Mouse (Mus musculus) heart, embryonic 13.5 days (tissue): ENCODE measurements around the gene Npl. TPM values are rescaled to one million over a fixed set of nuclear protein-coding genes. Genes with fewer than 3 reads are reported as not detected.
"Not testable (repeated sequence)": the region's sequence is repeated elsewhere in the genome, so short reads cannot be mapped to it uniquely, and the experiment has no call there.

Experiments used
- ATAC-seq: fragments of 200-750 bp; cut with Nextera tagmentation; 2 replicates; pipeline ENCODE4 v1.8.0; 2017; ENCODE audit warnings: moderate TSS enrichment; ENCODE audit not compliant: insufficient number of reproducible peaks, low FRiP score, low TSS enrichment; ENCODE audit errors: extremely low read depth
- H3K27ac ChIP-seq: fragments of 300-500 bp; sonication (generic); replicated peaks from 2 replicates; pipeline ENCODE4 v1.5.1; 2015; ENCODE audit warnings: moderate library complexity, mild to moderate bottlenecking, inconsistent platforms
- H3K27me3 ChIP-seq: fragments of 300-500 bp; sonication (generic); replicated peaks from 2 replicates; pipeline ENCODE4 v1.6.1; 2015; ENCODE audit warnings: mild to moderate bottlenecking, inconsistent platforms
- H3K36me3 ChIP-seq: fragments of 300-500 bp; sonication (generic); 2 replicates; pipeline ENCODE4 v1.6.1; 2015; ENCODE audit warnings: mild to moderate bottlenecking, inconsistent platforms
- H3K4me1 ChIP-seq: fragments of 300-500 bp; sonication (generic); 2 replicates; pipeline ENCODE4 v1.6.1; 2015; ENCODE audit warnings: inconsistent platforms
- H3K4me2 ChIP-seq: fragments of 300-500 bp; sonication (generic); 2 replicates; pipeline ENCODE4 v1.6.1; 2015; ENCODE audit warnings: inconsistent platforms, mild to moderate bottlenecking, moderate library complexity
- H3K4me3 ChIP-seq: fragments of 300-500 bp; sonication (generic); 2 replicates; pipeline ENCODE4 v1.5.1; 2015; ENCODE audit warnings: moderate library complexity, mild to moderate bottlenecking, inconsistent platforms
- H3K9ac ChIP-seq: fragments of 300-500 bp; sonication (generic); 2 replicates; pipeline ENCODE4 v1.6.1; 2015; ENCODE audit warnings: inconsistent platforms, mild to moderate bottlenecking, moderate library complexity
- H3K9me3 ChIP-seq: fragments of 300-500 bp; sonication (generic); 2 replicates; pipeline ENCODE4 v1.6.1; 2016; ENCODE audit warnings: inconsistent platforms
- WGBS: fragments of 180-500 bp; shearing (Covaris S2); methylation state at CpG from one replicate; pipeline ENCODE4 v1.1.7; 2015; ENCODE audit warnings: mixed read lengths; 5-methylcytosine and 5-hydroxymethylcytosine counted together
- polyA plus RNA-seq: library from polyadenylated mRNA; unstranded; fragments of >200 nt; fragmentation: Nextera tagmentation; extraction: Ambion mirVana; gene quantifications from 2 replicates; pipeline ENCODE4 v1.2.1, GENCODE M21; 2015

Gene Npl
- polyA plus RNA-seq, 1 experiment from 2014 or later: 6.8 TPM

DNA sequence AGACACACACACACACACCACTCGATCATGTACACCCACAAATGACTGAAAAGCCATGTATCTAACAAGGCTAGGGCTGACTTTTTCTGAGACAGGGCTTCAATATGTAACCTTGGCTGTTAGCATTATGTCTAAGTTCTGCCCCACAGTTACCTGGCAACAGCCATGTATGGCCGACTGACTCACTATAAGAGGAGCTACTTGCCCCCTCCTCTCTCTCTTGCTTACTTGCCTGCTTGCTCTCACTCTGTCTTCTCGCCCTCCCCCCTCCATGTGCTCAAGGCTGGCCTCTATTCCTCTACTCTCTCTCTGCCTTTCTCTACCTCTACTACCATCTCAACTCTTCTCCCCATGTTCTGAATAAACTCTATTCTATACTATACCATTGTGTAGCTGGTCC lies 9.1 kb downstream of the Npl start:
- 82% methylated on average over 3 of the region's 3 CpGs for whole genome bisulfite sequencing
- no peak overlapping the region for H3K9ac ChIP-seq
- H3K4me2 ChIP-seq: no peak overlapping the region
- no peak overlapping the region for H3K4me3 ChIP-seq
- ATAC-seq: no peak
- H3K36me3 ChIP-seq: no peaks in the 10 kb centered on the region
- no peaks in the 10 kb centered on the region for H3K27me3 ChIP-seq
- peaks cover 22% of the 10 kb centered on the region for H3K4me1 ChIP-seq
- H3K9me3 ChIP-seq: no peaks in the 10 kb centered on the region
- no peak overlapping the region for H3K27ac ChIP-seq

GRCm38 (mm10) chr1:153539739-153540333 lies 10.0 kb downstream of the Npl start:
- no peaks in the 10 kb centered on the region for H3K9me3 ChIP-seq
- no peak overlapping the region for H3K9ac ChIP-seq
- no peaks in the 10 kb centered on the region for H3K36me3 ChIP-seq
- H3K4me1 ChIP-seq: peaks cover 22% of the 10 kb centered on the region
- H3K27me3 ChIP-seq: no peaks in the 10 kb centered on the region
- no peak for ATAC-seq
- WGBS: 80% methylated on average over 9 of the region's 9 CpGs
- H3K4me3 ChIP-seq: no peak overlapping the region
- H3K4me2 ChIP-seq: no peak overlapping the region
- no peak overlapping the region for H3K27ac ChIP-seq

DNA sequence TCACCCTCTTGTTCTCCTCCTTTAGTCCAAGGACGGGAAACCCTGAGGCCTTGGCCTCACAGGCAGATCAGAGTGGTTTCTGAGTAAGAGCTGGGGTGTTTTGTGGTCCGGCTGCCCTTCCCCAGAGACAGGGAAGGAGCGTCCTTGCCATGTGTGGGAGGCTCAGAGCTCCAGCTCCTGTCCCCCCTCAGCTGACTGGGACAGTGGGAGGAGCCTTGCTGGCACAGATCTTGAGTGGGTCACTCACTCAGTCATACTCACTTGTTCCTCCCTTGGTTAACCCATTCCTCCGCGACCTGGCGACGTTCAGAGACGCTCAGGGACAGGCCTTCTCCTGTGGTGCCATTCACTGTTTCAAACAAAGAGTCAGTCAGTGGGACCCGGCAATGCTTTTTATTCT lies 14.2 kb downstream of the Npl start:
- ATAC-seq: no peak
- 66% methylated on average over 9 of the region's 9 CpGs for WGBS

DNA sequence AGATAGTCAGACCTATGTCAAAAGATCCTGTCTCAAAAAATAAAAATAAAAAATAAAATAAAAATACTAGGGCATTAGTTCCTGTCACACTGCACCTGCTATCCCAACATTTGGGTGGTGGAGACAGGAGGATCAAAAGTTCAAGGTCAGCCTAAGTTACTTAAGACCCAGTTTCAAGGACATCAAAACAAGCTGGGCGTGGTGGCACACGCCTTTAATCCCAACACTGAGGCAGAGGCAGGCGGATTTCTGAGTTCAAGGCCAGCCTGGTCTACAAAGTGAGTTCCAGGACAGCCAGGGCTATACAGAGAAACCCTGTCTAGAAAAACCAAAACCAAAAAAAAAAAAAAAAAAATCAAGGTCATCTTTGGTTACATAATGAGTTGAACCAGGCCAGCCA lies 16.9 kb downstream of the Npl start:
- not testable (repeated sequence) for H3K36me3 ChIP-seq, H3K4me3 ChIP-seq, H3K27ac ChIP-seq, H3K9ac ChIP-seq, H3K27me3 ChIP-seq, H3K9me3 ChIP-seq, ATAC-seq
- WGBS: 86% methylated on average over 3 of the region's 3 CpGs
- Histone ChIP-seq H3K4me1 (peaks cover 12% of the 10 kb centered on the region), H3K4me2 (0 out of 2 replicates have a peak overlapping the region, but pooled peaks have one; percentile 63)

More for the DNA sequence above, 14.2 kb downstream of the Npl start:
- H3K4me1 ChIP-seq: peaks cover 12% of the 10 kb centered on the region
- H3K9ac ChIP-seq: no peak overlapping the region
- peaks cover 3% of the 10 kb centered on the region; the same call in 1 of the 2 replicates for H3K27me3 ChIP-seq
- H3K36me3 ChIP-seq: no peaks in the 10 kb centered on the region
- no peak overlapping the region for H3K4me3 ChIP-seq
- no peak overlapping the region for H3K4me2 ChIP-seq
- H3K27ac ChIP-seq: no peak overlapping the region
- no peaks in the 10 kb centered on the region for H3K9me3 ChIP-seq

GRCm38 (mm10) chr1:153532234-153532841 lies 17.5 kb downstream of the Npl start:
- H3K9me3 ChIP-seq: no peaks in the 10 kb centered on the region
- peaks cover 12% of the 10 kb centered on the region for H3K4me1 ChIP-seq
- peak; percentile 31; the same call in 1 of the 2 replicates for ATAC-seq
- no peaks in the 10 kb centered on the region for H3K36me3 ChIP-seq
- WGBS: 18% methylated on average over 12 of the region's 12 CpGs
- peak overlapping the region; percentile 75 for H3K9ac ChIP-seq
- H3K4me2 ChIP-seq: peak overlapping the region; percentile 63
- peak overlapping the region; percentile 63 for H3K27ac ChIP-seq
- H3K4me3 ChIP-seq: peak overlapping the region; percentile 32
- peaks cover 3% of the 10 kb centered on the region; the same call in 1 of the 2 replicates for H3K27me3 ChIP-seq

GRCm38 (mm10) chr1:153531677-153532233 lies 18.1 kb downstream of the Npl start:
- peak overlapping the region; percentile 75 for H3K9ac ChIP-seq
- 38% methylated on average over 9 of the region's 9 CpGs for WGBS
- peaks cover 12% of the 10 kb centered on the region for H3K4me1 ChIP-seq
- ATAC-seq: no peak
- peak overlapping the region; percentile 32 for H3K4me3 ChIP-seq
- no peaks in the 10 kb centered on the region for H3K36me3 ChIP-seq
- H3K27me3 ChIP-seq: peaks cover 3% of the 10 kb centered on the region; the same call in 1 of the 2 replicates
- peak overlapping the region; percentile 63; the same call in 1 of the 2 replicates for H3K27ac ChIP-seq
- peak overlapping the region; percentile 63 for H3K4me2 ChIP-seq
- H3K9me3 ChIP-seq: no peaks in the 10 kb centered on the region

DNA sequence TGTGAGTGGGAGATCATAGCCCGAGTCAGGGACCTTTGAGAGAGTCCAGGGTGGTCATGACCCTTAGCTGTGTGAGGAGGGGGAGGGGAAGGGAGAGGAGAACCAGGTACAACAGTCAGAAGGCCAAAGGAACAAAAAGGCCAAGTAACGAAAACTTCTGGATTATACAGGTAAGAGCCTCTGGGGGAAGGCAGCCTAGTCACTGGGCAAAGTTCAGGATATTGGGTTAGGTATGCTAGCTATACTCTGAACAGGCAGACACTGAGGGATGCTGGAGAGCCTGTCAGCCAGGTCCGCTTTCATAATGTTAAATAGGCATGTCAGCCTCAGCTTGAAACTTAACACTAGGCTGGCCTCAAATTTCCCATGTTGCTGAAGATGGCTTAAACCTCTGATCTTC lies 27.7 kb downstream of the Npl start:
- Histone ChIP-seq H3K27me3 (no peaks in the 10 kb centered on the region), H3K27ac (no peak overlapping the region), H3K4me1 (no peaks in the 10 kb centered on the region), H3K4me2 (no peak overlapping the region), H3K36me3 (no peaks in the 10 kb centered on the region), H3K9me3 (no peaks in the 10 kb centered on the region), H3K9ac (no peak overlapping the region), H3K4me3 (no peak overlapping the region)
- ATAC-seq: no peak
- WGBS: 50% methylated on average over 3 of the region's 3 CpGs

GRCm38 (mm10) chr1:153515368-153515767 lies 34.5 kb downstream of the Npl start:
- Histone ChIP-seq H3K9ac (no peak overlapping the region), H3K4me3 (no peak overlapping the region), H3K4me1 (no peaks in the 10 kb centered on the region), H3K36me3 (0 out of 2 replicates have a peak, but pooled peaks cover 4% of the 10 kb centered on the region), H3K27ac (no peak overlapping the region), H3K9me3 (no peaks in the 10 kb centered on the region), H3K27me3 (no peaks in the 10 kb centered on the region), H3K4me2 (no peak overlapping the region)
- WGBS: 76% methylated on average over 12 of the region's 12 CpGs
- no peak for ATAC-seq

- 57% methylated on average over 2 of the region's 2 CpGs for WGBS
- Histone ChIP-seq H3K4me2 (no peak overlapping the region), H3K27ac (no peak overlapping the region), H3K9ac (no peak overlapping the region), H3K9me3 (no peaks in the 10 kb centered on the region), H3K36me3 (0 out of 2 replicates have a peak, but pooled peaks cover 4% of the 10 kb centered on the region), H3K4me1 (no peaks in the 10 kb centered on the region), H3K27me3 (no peaks in the 10 kb centered on the region), H3K4me3 (no peak overlapping the region)
- no peak for ATAC-seq
These were observed 39.4 kb downstream of the Npl start for GRCm38 (mm10) chr1:153510330-153511009.

DNA sequence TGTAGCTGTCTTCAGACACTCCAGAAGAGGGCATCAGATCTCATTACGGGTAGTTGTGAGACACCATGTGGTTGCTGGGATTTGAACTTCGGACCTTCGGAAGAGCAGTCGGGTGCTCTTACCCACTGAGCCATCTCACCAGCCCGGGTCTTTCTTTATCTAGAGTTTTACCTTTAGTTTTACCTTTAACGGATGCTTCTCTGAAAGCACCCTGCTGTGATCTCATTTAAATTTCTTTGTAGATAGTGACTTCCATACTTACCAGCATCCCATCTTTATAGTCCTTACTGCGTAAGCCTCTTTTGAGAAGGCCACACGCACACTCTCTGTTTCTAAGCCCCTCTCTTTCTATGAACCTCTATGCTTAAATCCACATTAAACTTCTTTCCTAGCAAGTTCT lies 40.3 kb downstream of the Npl start:
- not testable (repeated sequence) for H3K27ac ChIP-seq, H3K4me3 ChIP-seq, H3K4me2 ChIP-seq, H3K27me3 ChIP-seq, ATAC-seq, H3K9me3 ChIP-seq, H3K4me1 ChIP-seq, H3K36me3 ChIP-seq, H3K9ac ChIP-seq
- 59% methylated on average over 8 of the region's 8 CpGs for WGBS

DNA sequence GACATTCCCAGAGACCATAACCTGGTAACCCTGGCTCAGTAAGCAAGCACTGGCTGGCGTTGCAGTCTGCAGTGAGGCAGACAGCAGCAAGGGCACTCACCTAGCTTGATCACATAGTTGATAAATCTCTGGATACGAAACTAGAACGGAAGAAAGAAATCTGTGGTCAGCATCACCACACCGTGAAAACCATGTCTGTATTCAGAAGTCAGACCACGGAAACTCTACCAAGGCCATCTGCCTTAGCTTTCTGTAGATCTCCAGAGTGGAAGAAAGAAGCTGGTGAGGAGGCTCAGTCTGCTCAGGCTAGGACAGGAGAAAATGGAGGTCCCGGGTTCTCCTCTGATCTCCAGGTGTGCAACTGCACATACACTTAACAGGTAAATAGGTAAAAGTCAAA lies 40.8 kb downstream of the Npl start:
- no peak overlapping the region for H3K9ac ChIP-seq
- H3K27ac ChIP-seq: no peak overlapping the region
- no peaks in the 10 kb centered on the region for H3K9me3 ChIP-seq
- H3K27me3 ChIP-seq: no peaks in the 10 kb centered on the region
- 78% methylated on average over 6 of the region's 6 CpGs for WGBS
- H3K4me2 ChIP-seq: no peak overlapping the region
- no peak for ATAC-seq
- no peaks in the 10 kb centered on the region for H3K36me3 ChIP-seq
- no peak overlapping the region for H3K4me3 ChIP-seq
- H3K4me1 ChIP-seq: no peaks in the 10 kb centered on the region
